ENCODE assay signal across 8 mouse cellular contexts in genomic region chr19:38930252-38930787, GRCm38 (mm10). TPM values are rescaled to one million over a fixed set of nuclear protein-coding genes. Genes with fewer than 3 reads are reported as not detected.
A peak's percentile ranks its signal among the peaks of the same experiment; 100 is the strongest.
DNase-seq lines count a peak whose midpoint lies in the region; ATAC-seq and TF ChIP-seq lines count a peak whose summit lies in the region.

No protein-coding gene starts in this region.

- no peak for DNase-seq in heart, adult 2 months
- no peak for DNase-seq in heart, adult 9 months (ENCODE audit: low spot score in 2 of 2)
- DNase-seq in right cerebral cortex, adult 18-20 months = no peak
- DNase-seq in layer of hippocampus, adult 9-10 months (ENCODE audit: low spot score) = no peak

- H3K9ac ChIP-seq in heart, adult 2 months (ENCODE audit: low read depth, low read length) = peak overlapping the region; percentile 60
- H3K9ac ChIP-seq in kidney, embryonic 15.5 days = peak overlapping the region; percentile 73
- peak overlapping the region; percentile 69 for H3K9ac ChIP-seq in midbrain, embryonic 15.5 days

- 2% methylated on average over 23 of the region's 23 CpGs for WGBS in heart, adult 2 months
- 2% methylated on average over 23 of the region's 23 CpGs for WGBS in kidney, embryonic 15.5 days
- WGBS in midbrain, embryonic 15.5 days = 3% methylated on average over 23 of the region's 23 CpGs

- no peak overlapping the region for H3K27ac ChIP-seq in heart, adult 2 months
- peak overlapping the region; percentile 87 for H3K27ac ChIP-seq in kidney, embryonic 15.5 days
- H3K27ac ChIP-seq in midbrain, embryonic 15.5 days = peak overlapping the region; percentile 64

- no peaks in the 10 kb centered on the region for H3K27me3 ChIP-seq in heart, adult 2 months (ENCODE audit: control insufficient read depth, insufficient read depth, low read length)
- H3K27me3 ChIP-seq in E14TG2a.4 (ENCODE audit: insufficient read depth, low read length) = no peaks in the 10 kb centered on the region
- no peaks in the 10 kb centered on the region for H3K27me3 ChIP-seq in kidney, embryonic 15.5 days
- no peaks in the 10 kb centered on the region for H3K27me3 ChIP-seq in midbrain, embryonic 15.5 days (replicated peaks)

- H3K4me3 ChIP-seq in heart, adult 2 months = peak overlapping the region; percentile 81
- peak overlapping the region; percentile 98 for H3K4me3 ChIP-seq in E14TG2a.4 (replicated peaks; ENCODE audit: low read length)
- H3K4me3 ChIP-seq in kidney, embryonic 15.5 days (replicated peaks) = peak overlapping the region; percentile 91
- H3K4me3 ChIP-seq in midbrain, embryonic 15.5 days = peak overlapping the region; percentile 59

- no peaks in the 10 kb centered on the region for H3K9me3 ChIP-seq in E14TG2a.4 (ENCODE audit: low read length)
- H3K9me3 ChIP-seq in kidney, embryonic 15.5 days (replicated peaks) = no peaks in the 10 kb centered on the region
- H3K9me3 ChIP-seq in midbrain, embryonic 15.5 days = no peaks in the 10 kb centered on the region

- intact Hi-C loops in heart, adult 2 months (cut with DNase I) = no loop called here

- TF ChIP-seq EP300 in heart, adult 2 months (IDR thresholded peaks at IDR 0.05; ENCODE audit: insufficient read depth, low read depth, low read length) = no peak

- no peaks in the 10 kb centered on the region for H3K36me3 ChIP-seq in heart, adult 2 months (ENCODE audit: control insufficient read depth, insufficient read depth, low read length)
- peaks cover 37% of the 10 kb centered on the region for H3K36me3 ChIP-seq in E14TG2a.4 (ENCODE audit: insufficient read depth, low read length)
- peaks cover 15% of the 10 kb centered on the region for H3K36me3 ChIP-seq in kidney, embryonic 15.5 days
- H3K36me3 ChIP-seq in midbrain, embryonic 15.5 days (replicated peaks) = no peaks in the 10 kb centered on the region

- no peaks in the 10 kb centered on the region for H3K4me1 ChIP-seq in heart, adult 2 months (ENCODE audit: control insufficient read depth, insufficient read depth, low read length)
- peaks cover 68% of the 10 kb centered on the region for H3K4me1 ChIP-seq in E14TG2a.4 (replicated peaks; ENCODE audit: low read depth, low read length)
- H3K4me1 ChIP-seq in kidney, embryonic 15.5 days = peaks cover 8% of the 10 kb centered on the region
- peaks cover 10% of the 10 kb centered on the region for H3K4me1 ChIP-seq in midbrain, embryonic 15.5 days

- peak; percentile 47; the same call in 1 of the 2 replicates for ATAC-seq in erythroid progenitor cell, adult 5-6 weeks (replicated peaks; ENCODE audit: low FRiP score, poor library complexity, severe bottlenecking)
- ATAC-seq in kidney, embryonic 15.5 days (replicated peaks; ENCODE audit: low FRiP score) = peak; percentile 23; the same call in 1 of the 2 replicates
- ATAC-seq in midbrain, embryonic 15.5 days (replicated peaks) = peak; percentile 57; the same call in 1 of the 2 replicates

- H3K79me2 ChIP-seq in heart, adult 2 months (replicated peaks; ENCODE audit: control insufficient read depth, insufficient read depth, low read length) = no peaks in the 10 kb centered on the region

- no peak for TF ChIP-seq CTCF in heart, adult 2 months (IDR thresholded peaks at IDR 0.05)
- no peak for TF ChIP-seq CTCF in E14TG2a.4 (conservative IDR thresholded peaks at IDR 0.05; ENCODE audit: low read length)

- peak overlapping the region; percentile 87 for H3K4me2 ChIP-seq in kidney, embryonic 15.5 days
- H3K4me2 ChIP-seq in midbrain, embryonic 15.5 days = peak overlapping the region; percentile 98

- no peak for TF ChIP-seq POLR2A in heart, adult 2 months (IDR thresholded peaks at IDR 0.05; ENCODE audit: insufficient read depth, low read depth, low read length)

RNA-seq across cellular contexts. Expression of gene Hells, which starts 0.4 kb away (rescaled TPM):
- under 1 TPM; 0.48 to 0.57 TPM for total RNA-seq in heart, adult 2 months (2021)
- polyA plus RNA-seq in heart, adult 2 months (2012; rRNA removed) = 0.08 and 0.35 TPM in 2 replicates
- 23.4 and 54.9 TPM in 2 replicates for total RNA-seq in erythroid progenitor cell, adult 5-6 weeks (2015; ENCODE audit: low replicate concordance)
- 22.5 and 36.1 TPM in 2 replicates for total RNA-seq in erythroid progenitor cell, adult 5-6 weeks (2017; ENCODE audit: low replicate concordance)
- polyA plus RNA-seq in kidney, embryonic 15.5 days (2015; fragmentation: Nextera tagmentation; extraction: Ambion mirVana) = 53.6 and 56.9 TPM in 2 replicates
- 6.1 and 9.4 TPM in 2 replicates for polyA plus RNA-seq in midbrain, embryonic 15.5 days (2015; fragmentation: Nextera tagmentation; extraction: Ambion mirVana)
